Comparison of ENCODE assay signal across 1 mouse cellular context in genomic region chr2:127336885-127337284, GRCm38 (mm10).
TF ChIP-seq lines count a peak whose summit lies in the region.

No protein-coding gene starts in this region.

TF ChIP-seq in MEL, 35 proteins besides CTCF, POLR2A, EP300 and RAD21 (continued from another document):
- no peak for TF ChIP-seq USF1 (IDR thresholded peaks at IDR 0.05; ENCODE audit: low read depth, low read length)
